Mouse (Mus musculus) forebrain, embryonic 14.5 days (tissue): ENCODE data around the gene Npc2. TPM values are rescaled to one million over a fixed set of nuclear protein-coding genes. Genes with fewer than 3 reads are reported as not detected.

Source experiments
- ATAC-seq: fragments of 200-750 bp; cut with Nextera tagmentation; 2 replicates; pipeline ENCODE4 v1.8.0; 2017; ENCODE audit warnings: mild to moderate bottlenecking, moderate library complexity
- DNase-seq: peaks from one replicate; pipeline ENCODE4 v3.0.0-alpha.2; 2015; ENCODE audit warnings: low spot score
- H3K27ac ChIP-seq: fragments of 300-500 bp; sonication (generic); 2 replicates; pipeline ENCODE4 v1.5.1; 2014; ENCODE audit warnings: low read depth, mild to moderate bottlenecking, control low read depth, low read length, moderate library complexity
- H3K27me3 ChIP-seq: fragments of 300-500 bp; sonication (generic); replicated peaks from 2 replicates; pipeline ENCODE4 v1.6.1; 2014; ENCODE audit warnings: low read length, control low read depth, mixed read lengths; ENCODE audit not compliant: control insufficient read depth, insufficient read depth
- H3K36me3 ChIP-seq: fragments of 300-500 bp; sonication (generic); 2 replicates; pipeline ENCODE4 v1.6.1; 2014; ENCODE audit warnings: low read length, control low read depth; ENCODE audit not compliant: control insufficient read depth, insufficient read depth
- H3K4me1 ChIP-seq: fragments of 300-500 bp; sonication (generic); 2 replicates; pipeline ENCODE4 v1.6.1; 2014; ENCODE audit warnings: antibody characterized with exemption, low read length, control low read depth; ENCODE audit not compliant: control insufficient read depth, insufficient read depth
- H3K4me2 ChIP-seq: fragments of 300-500 bp; sonication (generic); 2 replicates; pipeline ENCODE4 v1.6.1; 2014; ENCODE audit warnings: mild to moderate bottlenecking, control low read depth, low read length
- H3K4me3 ChIP-seq: fragments of 300-500 bp; sonication (generic); 2 replicates; pipeline ENCODE4 v1.5.1; 2014; ENCODE audit warnings: low read depth, low read length, control low read depth
- H3K9ac ChIP-seq: fragments of 300-500 bp; sonication (generic); 2 replicates; pipeline ENCODE4 v1.6.1; 2014; ENCODE audit warnings: mild to moderate bottlenecking, low read length, control low read depth, moderate library complexity
- H3K9me3 ChIP-seq: fragments of 300-500 bp; sonication (generic); replicated peaks from 2 replicates; pipeline ENCODE4 v1.6.1; 2016; ENCODE audit warnings: low read length, control low read depth, mixed read lengths; ENCODE audit not compliant: control insufficient read depth
- WGBS: fragments of 180-500 bp; shearing (Covaris S2); extraction: QIAGEN DNeasy Blood & Tissue Kit; methylation state at CpG from one replicate; pipeline ENCODE4 v1.1.7; 2014; 5-methylcytosine and 5-hydroxymethylcytosine counted together
- polyA plus RNA-seq: library from polyadenylated mRNA; unstranded; fragments of >200 nt; fragmentation: Nextera tagmentation; extraction: Ambion mirVana; gene quantifications from 2 replicates; pipeline ENCODE4 v1.2.1, GENCODE M21; 2014

Gene Npc2
- polyA plus RNA-seq, 1 experiment from 2014 or later = 72.5 TPM

DNA sequence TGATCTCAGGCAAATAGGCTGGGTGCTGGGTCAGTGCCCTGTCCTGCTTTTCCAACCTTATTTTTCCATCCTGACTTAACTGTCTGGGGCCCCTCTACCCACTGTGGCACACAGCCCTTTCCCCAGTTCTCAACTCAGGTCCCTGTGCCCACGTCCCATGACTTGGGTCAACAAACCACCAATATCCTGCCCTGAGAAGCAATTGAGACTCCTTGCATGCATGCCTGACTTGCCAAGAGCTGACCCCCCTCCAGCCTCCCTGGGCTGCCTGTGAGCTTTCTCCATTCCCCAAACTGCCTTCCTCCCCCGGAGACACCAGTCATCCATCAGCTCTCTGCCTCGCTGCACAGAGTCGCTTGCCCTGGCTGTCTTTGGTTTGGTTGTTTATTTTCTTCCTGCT is 46.0 kb downstream of the Npc2 start:
- no peak for DNase-seq
- no peaks in the 10 kb centered on the region for H3K9me3 ChIP-seq
- H3K36me3 ChIP-seq = no peaks in the 10 kb centered on the region
- 74% methylated on average over 4 of the region's 4 CpGs for WGBS
- H3K4me2 ChIP-seq = no peak overlapping the region
- H3K27me3 ChIP-seq = no peaks in the 10 kb centered on the region
- H3K4me1 ChIP-seq = no peaks in the 10 kb centered on the region
- no peak overlapping the region for H3K9ac ChIP-seq
- no peak overlapping the region for H3K4me3 ChIP-seq
- ATAC-seq = no peak
- H3K27ac ChIP-seq = no peak overlapping the region

DNA sequence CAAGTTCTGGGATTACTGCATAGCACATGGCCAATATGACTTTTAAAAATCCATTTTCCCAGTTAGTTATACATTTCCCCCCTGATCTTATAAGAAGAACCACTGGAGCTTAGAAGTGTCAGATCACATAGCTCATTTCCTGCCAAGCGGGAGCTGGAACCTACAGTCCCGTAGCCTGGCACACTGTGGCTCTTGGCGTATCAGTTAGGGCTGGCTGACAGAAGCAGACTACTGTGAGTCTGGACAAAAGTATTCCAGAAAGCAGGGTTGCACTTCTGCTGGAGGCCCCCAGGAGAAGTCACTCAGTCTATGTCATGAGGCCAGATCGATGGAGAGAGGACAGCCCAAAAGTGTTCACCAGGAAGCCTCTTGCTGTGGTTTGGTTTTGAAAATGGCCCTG is 46.6 kb downstream of the Npc2 start:
- no peak for ATAC-seq
- H3K27ac ChIP-seq = no peak overlapping the region
- no peaks in the 10 kb centered on the region for H3K36me3 ChIP-seq
- no peak for DNase-seq
- no peaks in the 10 kb centered on the region for H3K4me1 ChIP-seq
- WGBS = 88% methylated on average over 4 of the region's 4 CpGs
- no peak overlapping the region for H3K4me2 ChIP-seq
- no peaks in the 10 kb centered on the region for H3K9me3 ChIP-seq
- H3K4me3 ChIP-seq = no peak overlapping the region
- H3K9ac ChIP-seq = no peak overlapping the region
- no peaks in the 10 kb centered on the region for H3K27me3 ChIP-seq

DNA sequence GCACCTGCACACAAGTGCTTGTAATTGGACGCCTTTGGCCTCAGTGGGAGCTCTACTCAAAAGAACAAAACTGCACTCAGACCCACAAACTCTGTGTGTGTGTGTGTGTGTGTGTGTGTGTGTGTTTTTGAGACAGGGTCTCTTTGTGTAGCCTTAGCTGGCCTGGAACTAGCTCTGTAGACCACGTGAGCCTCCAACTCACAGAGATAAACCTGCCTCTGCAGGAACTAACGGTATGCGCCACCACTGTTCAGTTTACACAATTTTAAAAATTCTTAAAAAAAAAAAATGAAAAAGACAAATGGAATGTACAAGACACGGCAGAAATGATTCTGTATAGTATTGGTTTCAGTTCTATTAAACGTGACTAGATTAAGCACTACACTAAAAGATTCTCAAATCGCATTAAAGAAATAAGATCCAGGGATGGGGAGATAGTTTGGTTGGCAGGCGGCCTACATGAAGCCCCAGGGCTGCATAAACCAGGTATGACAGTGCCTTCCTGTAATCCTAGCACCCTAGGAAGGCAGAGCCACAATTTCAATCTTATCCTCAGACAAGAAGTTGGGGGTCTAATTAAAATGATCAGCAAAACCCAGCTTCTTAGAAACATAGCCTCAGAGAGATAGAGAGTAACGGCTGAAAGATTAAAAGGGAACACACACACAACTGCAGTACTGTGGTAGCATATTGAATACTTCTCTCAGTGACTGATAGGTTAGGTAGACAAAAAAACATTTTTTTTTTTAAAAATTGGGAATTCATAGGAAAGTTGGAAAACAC is 54.3 kb downstream of the Npc2 start:
- no peak overlapping the region for H3K4me3 ChIP-seq
- no peaks in the 10 kb centered on the region for H3K36me3 ChIP-seq
- H3K9ac ChIP-seq = no peak overlapping the region
- no peaks in the 10 kb centered on the region for H3K9me3 ChIP-seq
- no peak overlapping the region for H3K4me2 ChIP-seq
- H3K4me1 ChIP-seq = no peaks in the 10 kb centered on the region
- no peaks in the 10 kb centered on the region for H3K27me3 ChIP-seq
- no peak overlapping the region for H3K27ac ChIP-seq
- 84% methylated on average over 9 of the region's 9 CpGs for WGBS
- no peak for DNase-seq
- ATAC-seq = no peak

DNA sequence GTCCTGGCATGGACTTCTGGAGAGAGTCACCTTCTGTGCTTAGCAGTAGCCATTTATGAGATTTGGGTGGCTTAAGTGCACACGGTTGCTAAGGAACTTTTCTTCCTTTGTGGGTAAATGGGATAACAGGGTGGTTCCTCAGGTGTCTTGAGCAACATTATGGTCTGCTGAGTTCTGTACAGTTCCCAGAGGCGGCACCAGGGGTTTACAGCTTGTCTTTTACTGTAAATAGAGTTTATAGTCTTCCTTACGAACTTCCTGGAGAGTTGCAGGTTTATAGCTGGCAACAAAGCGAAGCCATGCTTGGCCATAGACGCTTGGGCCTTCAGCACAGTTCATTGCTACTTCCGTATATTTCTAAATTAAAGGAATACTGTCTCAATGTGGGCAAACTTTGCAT is 58.4 kb downstream of the Npc2 start:
- DNase-seq = no peak
- H3K4me2 ChIP-seq = no peak overlapping the region
- H3K4me1 ChIP-seq = no peaks in the 10 kb centered on the region
- H3K9me3 ChIP-seq = no peaks in the 10 kb centered on the region
- H3K27ac ChIP-seq = no peak overlapping the region
- H3K27me3 ChIP-seq = no peaks in the 10 kb centered on the region
- H3K36me3 ChIP-seq = no peaks in the 10 kb centered on the region
- ATAC-seq = no peak
- WGBS = 88% methylated on average over 6 of the region's 6 CpGs
- no peak overlapping the region for H3K4me3 ChIP-seq
- no peak overlapping the region for H3K9ac ChIP-seq

DNA sequence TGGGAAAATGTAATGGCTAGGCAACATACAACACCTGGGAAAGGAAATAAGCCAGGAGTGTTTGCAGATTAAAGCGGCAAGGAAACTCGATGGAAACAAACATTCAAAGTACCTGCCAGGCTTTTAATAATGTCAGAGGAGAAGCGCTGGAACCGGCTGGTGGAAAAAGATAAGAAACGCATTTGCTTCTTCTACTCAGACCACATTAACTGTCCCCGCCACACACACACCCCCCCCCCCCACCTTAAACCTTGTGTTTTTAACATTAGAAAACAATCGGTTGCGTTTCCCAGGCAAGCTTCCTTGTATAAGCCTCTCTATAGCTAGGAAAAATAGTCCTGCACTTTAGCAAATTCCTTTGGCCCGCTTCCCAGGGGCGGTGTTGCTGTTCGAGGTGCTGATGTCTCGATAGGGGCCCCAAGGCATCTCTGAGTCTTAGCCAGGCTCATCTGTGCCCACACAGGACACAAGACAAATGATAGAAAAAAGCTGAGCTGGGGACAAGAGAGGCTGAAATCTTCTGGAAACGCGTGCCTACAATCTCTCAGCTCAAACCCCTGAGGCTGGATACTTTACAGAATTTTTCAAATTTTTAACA is 63.0 kb downstream of the Npc2 start:
- Histone ChIP-seq H3K4me2 (no peak overlapping the region), H3K4me3 (no peak overlapping the region), H3K9me3 (no peaks in the 10 kb centered on the region), H3K4me1 (no peaks in the 10 kb centered on the region), H3K27ac (no peak overlapping the region), H3K27me3 (no peaks in the 10 kb centered on the region), H3K36me3 (no peaks in the 10 kb centered on the region), H3K9ac (no peak overlapping the region)
- no peak for ATAC-seq
- peak; percentile 7 for DNase-seq
- 28% methylated on average over 14 of the region's 14 CpGs for WGBS

DNA sequence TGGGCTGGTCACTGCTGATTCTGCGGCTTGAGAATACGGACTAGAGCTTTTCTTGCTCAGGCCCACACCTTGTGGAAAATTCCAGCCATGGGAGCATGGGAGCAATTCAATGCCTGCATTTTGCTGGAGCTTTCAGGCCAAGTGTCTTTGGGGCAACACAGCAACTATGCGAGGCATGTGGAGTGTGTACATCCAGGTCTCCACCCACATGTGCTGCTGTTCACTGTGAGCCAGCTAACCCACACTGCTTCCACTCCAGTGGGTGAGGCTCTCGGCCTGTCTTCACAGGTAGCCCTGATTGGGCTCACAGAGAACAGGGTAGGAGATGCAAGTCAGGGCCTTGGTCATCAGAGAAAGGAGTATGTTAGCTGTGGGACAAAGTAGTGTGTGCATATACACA is 65.1 kb downstream of the Npc2 start:
- no peaks in the 10 kb centered on the region for H3K27me3 ChIP-seq
- no peaks in the 10 kb centered on the region for H3K9me3 ChIP-seq
- no peaks in the 10 kb centered on the region for H3K36me3 ChIP-seq
- no peak overlapping the region for H3K27ac ChIP-seq
- DNase-seq = no peak
- H3K9ac ChIP-seq = no peak overlapping the region
- no peak for ATAC-seq
- H3K4me3 ChIP-seq = no peak overlapping the region
- H3K4me2 ChIP-seq = no peak overlapping the region
- no peaks in the 10 kb centered on the region for H3K4me1 ChIP-seq
- WGBS = 89% methylated on average over 4 of the region's 4 CpGs

DNA sequence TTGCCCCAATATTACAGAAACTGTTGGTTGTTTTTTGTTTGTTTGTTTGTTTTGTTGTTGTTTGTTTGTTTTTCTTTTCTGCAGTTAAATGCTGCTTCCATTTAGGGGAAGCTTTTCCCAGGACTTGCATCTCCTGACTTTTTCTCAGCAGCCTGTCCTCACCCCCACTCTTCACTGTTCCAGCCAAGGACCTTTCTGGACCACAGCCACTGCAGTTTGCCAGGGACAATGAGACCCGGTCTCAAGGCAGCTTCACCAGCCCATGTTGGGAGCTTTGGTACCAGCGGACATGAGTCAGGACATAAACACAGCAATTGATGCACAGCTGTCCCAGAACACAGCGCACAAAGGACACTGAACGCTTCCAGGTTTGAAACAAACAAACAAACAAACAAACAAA is 66.1 kb downstream of the Npc2 start:
- DNase-seq (no peak), ATAC-seq (no peak)
- Histone ChIP-seq H3K36me3 (no peaks in the 10 kb centered on the region), H3K4me3 (no peak overlapping the region), H3K4me2 (no peak overlapping the region), H3K27me3 (no peaks in the 10 kb centered on the region), H3K9me3 (no peaks in the 10 kb centered on the region), H3K9ac (no peak overlapping the region), H3K4me1 (no peaks in the 10 kb centered on the region), H3K27ac (no peak overlapping the region)
- 73% methylated on average over 4 of the region's 4 CpGs for WGBS

Other genes with a start within 250 kb of the Npc2 start
- 0.09 TPM in 1 of 2 replicates, not detected in the other for gene Vsx2, start 203.4 kb downstream of the Npc2 start, polyA plus RNA-seq
- gene Abcd4, start 155.7 kb downstream of the Npc2 start, polyA plus RNA-seq = 5.2 and 8.3 TPM in 2 replicates
- gene Vrtn, start 132.1 kb downstream of the Npc2 start, polyA plus RNA-seq = not detected in 2 replicates
- 2.6 and 3.3 TPM in 2 replicates for gene Syndig1l, start 74.3 kb downstream of the Npc2 start, polyA plus RNA-seq
- gene Isca2, start 99 bp upstream of the Npc2 start, polyA plus RNA-seq = 137 and 163 TPM in 2 replicates
- gene Ltbp2, start 103.4 kb upstream of the Npc2 start, polyA plus RNA-seq = 0.04 TPM in 1 of 2 replicates, not detected in the other
- 128 and 147 TPM in 2 replicates for gene Fcf1, start 197.7 kb upstream of the Npc2 start, polyA plus RNA-seq
- 31.4 and 37.5 TPM in 2 replicates for gene Arel1, start 197.7 kb upstream of the Npc2 start, polyA plus RNA-seq
- 32.4 and 33.2 TPM in 2 replicates for gene Ylpm1, start 223.2 kb upstream of the Npc2 start, polyA plus RNA-seq